Mouse (Mus musculus) brain, embryonic 14.5 days (tissue): Measurements from ENCODE around the gene Tmtc1.

Experiments used
- CTCF ChIP-seq: fragments of 200-500 bp; IDR thresholded peaks from 2 replicates; pipeline ENCODE4 v1.5.1; 2012; ENCODE audit warnings: inconsistent platforms, mild to moderate bottlenecking, moderate library complexity, borderline replicate concordance; ENCODE audit not compliant: insufficient read depth, insufficient read length; ENCODE audit errors: extremely low read depth
- POLR2A ChIP-seq: fragments of 200-500 bp; IDR thresholded peaks from 2 replicates; pipeline ENCODE4 v1.6.1; 2012; ENCODE audit warnings: mild to moderate bottlenecking, inconsistent platforms, borderline replicate concordance; ENCODE audit not compliant: poor library complexity, insufficient read depth, insufficient read length, severe bottlenecking; ENCODE audit errors: extremely low read depth

DNA sequence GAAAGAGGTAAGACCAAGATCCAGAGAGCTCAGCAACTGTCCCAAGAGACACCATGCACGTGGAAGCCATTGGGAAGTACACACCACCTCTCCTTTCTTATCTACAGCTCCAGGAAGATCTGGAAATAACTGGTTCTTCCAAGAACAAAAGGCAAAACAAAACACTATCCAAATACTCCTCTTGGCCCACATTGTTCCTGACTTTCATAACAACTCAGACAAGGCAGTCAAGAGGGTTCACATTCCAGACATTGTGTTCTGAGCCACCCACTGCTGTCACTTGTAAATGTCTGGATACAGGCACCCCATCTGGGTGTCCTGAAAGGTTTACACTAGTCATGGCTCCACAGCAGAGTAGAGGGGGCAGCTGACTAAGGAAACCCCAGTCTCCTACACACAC is 39.7 kb downstream of the Tmtc1 start:
- TF ChIP-seq POLR2A (no peak), CTCF (no peak)
